Mouse (Mus musculus): Measurements from ENCODE around the gene Tmbim1.
"Not testable (repeated sequence)": the region's sequence is repeated elsewhere in the genome, so short reads cannot be mapped to it uniquely, and the experiment has no call there.

Gene Tmbim1

DNA sequence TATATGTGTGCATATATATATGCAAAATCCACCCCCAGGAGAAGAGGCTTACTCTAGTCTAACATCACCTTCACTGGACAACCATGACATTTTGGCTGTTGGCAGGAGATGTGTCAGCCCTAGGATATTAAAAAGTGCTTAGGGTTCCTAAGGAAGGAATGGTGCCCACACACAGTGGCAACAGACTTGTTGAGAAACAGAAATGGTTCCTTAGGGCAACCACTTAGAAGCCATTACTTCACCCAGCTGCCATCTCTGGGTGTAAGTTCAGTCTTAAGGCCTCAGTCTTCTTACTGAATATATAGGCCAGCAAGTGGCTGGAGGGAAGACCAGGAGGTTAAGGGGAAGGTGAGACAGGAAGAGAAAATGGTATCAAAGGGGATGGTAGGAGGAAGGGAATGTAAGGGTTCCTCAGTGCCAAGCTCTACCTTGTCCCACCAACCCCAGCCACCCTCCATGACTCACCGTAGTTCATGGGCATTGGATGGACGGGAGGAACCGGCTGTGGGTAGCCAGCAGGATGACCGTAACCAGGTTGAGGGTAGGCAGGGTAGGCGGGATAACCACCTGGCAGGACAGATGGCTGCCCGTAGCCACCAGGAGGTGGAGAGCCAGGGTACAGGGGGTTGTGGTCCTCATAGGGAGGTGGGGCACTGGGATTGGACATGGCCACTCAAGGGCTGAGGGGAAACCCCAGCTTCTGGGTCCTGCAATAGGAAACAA lies 10.5 kb downstream of the Tmbim1 start:
- DNase-seq (ENCODE audit: low spot score): no peak

GRCm38 (mm10) chr1:74294090-74294643 lies 11.3 kb downstream of the Tmbim1 start:
- DNase-seq (ENCODE audit: low spot score): no peak

GRCm38 (mm10) chr1:74293306-74293960 lies 12.0 kb downstream of the Tmbim1 start:
- no peak for DNase-seq (ENCODE audit: low spot score)

DNA sequence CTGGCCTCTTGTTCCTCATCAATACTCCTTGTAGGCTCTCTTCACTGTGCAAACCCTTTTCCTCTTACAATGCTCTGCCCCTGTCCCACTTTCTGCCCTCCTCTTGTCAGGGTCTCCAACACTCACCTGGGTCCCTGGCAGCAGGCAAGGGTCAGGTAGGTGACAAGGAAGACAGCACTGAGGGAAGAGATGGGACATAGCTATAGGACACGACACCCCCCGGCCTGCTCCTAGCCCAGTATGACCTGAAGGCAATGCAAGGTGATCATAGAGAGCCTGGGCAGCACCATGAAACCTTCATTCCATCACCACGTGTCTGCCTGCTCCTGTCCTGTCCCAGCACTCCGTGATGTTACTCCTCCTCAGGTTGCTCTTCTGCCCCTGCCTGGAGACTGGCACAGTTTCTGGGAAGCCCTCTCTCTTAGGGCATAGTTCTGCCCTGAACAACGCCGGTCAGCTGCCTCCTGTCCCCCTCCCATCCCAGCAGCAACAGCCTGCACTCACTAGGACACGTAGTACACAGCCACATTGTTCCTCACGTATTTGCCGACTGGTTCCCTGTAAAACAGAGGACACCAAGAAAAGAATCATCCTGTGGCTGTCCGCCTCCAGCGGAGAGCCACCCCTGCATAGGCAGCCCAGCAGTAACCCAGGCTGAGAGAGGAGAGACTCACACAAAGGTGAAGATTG lies 12.9 kb downstream of the Tmbim1 start:
- DNase-seq (ENCODE audit: low spot score): no peak

DNA sequence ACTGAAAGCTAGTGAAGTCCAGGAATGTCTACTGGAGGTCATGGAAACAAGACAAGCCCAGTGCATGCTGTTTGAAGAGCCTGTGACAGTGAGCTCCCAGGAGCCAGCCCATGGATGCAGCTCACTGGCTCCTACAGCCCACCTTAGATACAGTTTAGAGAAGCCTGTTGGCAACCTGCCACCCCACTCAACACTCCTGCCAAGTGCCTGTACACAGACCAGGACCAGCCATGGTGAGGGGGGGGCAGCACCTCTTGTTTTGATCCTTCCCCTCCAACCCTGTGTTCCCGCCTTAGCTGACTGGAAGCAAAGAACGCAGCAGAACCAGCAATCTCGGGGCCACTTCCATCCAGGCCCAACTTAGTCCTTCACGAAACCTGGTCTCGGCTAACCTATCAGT lies 15.3 kb downstream of the Tmbim1 start:
- peak; percentile 63 for DNase-seq (ENCODE audit: low spot score)

GRCm38 (mm10) chr1:74289740-74290139 lies 15.7 kb downstream of the Tmbim1 start:
- DNase-seq (ENCODE audit: low spot score): no peak

GRCm38 (mm10) chr1:74289248-74289647 lies 16.2 kb downstream of the Tmbim1 start:
- DNase-seq (ENCODE audit: low spot score): no peak

GRCm38 (mm10) chr1:74288327-74288726 lies 17.1 kb downstream of the Tmbim1 start:
- DNase-seq (ENCODE audit: low spot score): no peak

GRCm38 (mm10) chr1:74286869-74287607 lies 18.4 kb downstream of the Tmbim1 start:
- not testable (repeated sequence) for DNase-seq (ENCODE audit: low spot score)

DNA sequence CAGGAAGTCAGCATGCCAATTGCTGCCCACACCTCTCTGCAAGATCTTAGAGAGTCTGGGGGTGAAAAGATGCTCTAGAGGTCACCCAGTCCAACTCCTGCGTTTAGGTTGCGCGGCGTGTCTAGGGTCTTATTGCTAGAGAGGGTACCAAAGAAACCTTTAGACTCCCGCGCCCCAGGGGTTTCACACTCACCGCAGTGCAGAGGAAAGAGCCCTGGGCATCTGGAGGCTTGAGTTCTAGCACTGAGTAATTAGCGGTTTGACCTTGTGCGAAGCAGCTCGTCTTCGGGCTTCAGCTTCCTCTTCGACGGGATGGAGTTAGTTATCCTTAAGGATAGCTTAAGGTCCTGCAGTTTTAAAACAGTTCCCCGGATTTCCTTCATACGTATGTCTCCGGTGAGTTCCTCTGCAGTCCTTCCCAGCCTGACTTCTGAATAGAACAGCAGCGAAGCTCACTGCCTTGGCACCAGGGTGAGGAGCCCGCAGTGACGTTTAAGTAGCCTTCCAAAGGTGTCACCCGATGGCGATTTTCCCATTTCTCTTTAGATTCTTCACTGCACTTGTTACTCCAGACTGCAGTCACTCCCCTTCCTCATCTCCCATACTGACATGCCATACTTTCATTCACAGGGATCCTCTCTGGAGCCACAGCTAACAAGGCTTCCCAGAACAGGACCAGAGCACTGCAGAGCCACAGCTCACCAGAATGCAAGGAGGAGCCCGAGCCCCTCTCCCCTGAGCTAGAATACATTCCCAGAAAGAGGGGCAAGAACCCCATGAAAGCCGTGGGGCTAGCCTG lies 20.0 kb downstream of the Tmbim1 start:
- no peak for DNase-seq (ENCODE audit: low spot score)

DNA sequence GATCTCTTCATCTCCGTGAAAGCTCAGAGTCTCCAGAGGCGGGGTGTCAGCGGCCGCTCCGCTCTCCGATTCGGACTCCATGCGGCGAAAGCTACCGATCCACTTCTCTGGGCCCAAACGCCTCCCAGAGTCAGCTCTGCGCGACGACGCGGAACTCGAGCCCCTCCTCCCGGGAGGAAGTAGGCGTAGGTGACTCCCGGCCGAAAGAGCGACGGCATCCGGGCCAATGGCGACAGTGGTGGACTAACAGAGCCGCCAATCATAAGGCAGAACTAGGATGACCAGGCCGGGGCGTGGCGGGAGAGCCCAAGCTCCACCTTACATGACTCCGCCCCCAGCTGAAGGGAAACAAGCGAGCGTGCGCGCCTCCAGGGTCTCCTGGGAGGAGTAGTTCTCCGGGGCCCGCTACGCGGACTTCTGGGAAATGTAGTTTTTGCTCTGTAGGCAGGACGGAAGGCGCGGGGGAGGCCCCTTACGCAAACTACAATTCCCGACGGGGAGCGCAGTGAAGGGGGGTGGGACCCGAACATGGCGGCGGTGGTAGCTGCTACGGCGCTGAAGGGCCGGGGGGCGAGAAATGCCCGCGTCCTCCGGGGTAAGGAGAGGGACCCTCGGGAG lies 20.8 kb downstream of the Tmbim1 start, which contains the start of the genes Aamp and Pnkd:
TSS of gene Aamp (minus strand) at position 196 of the 618 bp plus-strand sequence.
TSS of gene Pnkd (plus strand) at position 388 of the 618 bp plus-strand sequence.
- DNase-seq (ENCODE audit: low spot score): peak; percentile 99

DNA sequence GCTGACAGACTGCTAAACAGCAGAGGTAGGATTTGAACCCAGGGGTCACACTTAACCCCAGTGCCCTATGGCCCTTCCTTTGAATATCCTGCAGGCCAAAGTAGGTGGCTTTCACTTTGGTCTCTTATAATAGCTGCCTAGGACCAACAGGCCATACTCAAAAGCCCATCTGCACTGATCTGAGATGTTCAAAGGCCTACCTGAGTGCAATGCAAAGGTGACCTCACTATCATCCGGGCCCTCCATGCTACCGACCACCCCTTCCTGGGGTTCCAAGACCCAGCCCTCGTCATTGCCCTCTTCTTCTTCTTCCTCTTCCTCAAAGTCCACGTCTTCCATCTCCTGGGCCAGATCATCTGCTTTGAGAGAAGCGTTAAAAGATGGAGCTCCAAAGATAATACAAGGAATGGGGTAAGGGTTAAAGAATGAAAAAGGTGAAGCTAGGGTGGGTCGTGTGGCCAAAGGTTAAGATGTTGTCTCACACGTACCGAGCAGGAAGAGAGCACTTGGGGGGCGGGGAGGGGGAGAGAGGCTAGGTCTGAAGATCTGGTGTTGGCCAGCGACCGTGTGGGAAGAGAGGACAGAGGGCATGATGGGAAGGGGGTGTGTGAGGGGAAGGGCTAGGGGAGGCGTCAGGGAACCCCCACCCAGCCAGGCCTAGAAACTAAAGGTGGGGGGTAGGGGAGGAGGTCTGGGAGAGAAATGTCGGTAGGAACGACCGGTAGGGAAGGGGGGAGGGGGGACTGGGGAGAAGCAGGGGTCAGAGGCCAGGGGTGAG lies 21.5 kb downstream of the Tmbim1 start:
- peak; percentile 79 for DNase-seq (ENCODE audit: low spot score)

DNA sequence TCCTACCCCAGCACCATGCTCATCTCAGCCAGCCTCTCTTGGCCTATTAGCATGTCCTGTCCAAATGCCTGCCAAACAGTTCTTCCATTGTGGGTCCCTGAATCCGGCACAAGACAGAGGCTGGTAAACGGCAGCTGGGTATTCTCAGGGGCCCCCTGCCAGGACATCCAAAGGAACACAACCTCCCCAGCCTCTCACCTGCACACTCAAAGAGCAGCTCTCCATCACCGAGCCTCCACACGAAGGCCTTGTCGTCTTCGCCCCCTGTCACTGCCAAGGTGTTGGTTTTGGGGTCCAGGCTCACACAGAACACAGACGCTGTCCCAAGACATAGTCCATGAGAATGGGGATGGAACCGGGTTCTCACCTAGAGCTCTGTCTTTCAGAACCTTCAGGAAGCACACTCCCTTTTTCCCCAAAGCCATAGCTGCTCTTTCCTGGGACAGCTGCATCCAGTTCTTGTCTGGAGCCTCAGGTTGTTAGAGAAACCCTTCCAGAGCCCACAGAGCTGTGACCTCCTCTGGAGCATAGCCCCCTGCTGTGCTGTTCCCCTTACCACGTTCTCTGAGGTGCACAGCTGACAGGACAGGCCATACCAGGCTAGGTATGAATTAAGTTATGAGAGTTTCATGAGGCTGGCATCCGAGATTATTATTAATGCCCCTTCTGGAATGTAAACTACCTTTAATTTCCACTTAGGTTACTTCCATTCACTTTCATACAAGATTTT lies 22.4 kb downstream of the Tmbim1 start:
- no peak for DNase-seq (ENCODE audit: low spot score)

DNA sequence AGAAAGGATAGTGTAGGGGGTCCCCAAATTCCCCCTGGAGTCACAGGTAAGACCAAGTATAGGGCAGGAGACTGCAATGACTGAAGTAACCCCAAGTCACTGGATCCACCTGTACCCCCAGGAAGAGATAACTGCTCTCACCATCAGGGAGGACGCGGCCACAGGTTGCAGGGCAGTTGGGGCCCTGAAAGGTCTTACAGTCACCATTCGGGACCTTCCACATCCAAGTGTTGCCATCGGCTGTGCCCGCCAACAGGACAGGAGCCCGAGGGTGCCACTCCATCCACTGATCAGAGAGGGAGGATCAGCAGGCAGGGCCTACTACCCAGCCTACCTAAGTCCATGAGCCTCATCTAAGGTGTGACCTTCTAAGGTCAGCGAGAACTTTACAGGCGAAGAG lies 23.5 kb downstream of the Tmbim1 start:
- DNase-seq (ENCODE audit: low spot score): no peak

DNA sequence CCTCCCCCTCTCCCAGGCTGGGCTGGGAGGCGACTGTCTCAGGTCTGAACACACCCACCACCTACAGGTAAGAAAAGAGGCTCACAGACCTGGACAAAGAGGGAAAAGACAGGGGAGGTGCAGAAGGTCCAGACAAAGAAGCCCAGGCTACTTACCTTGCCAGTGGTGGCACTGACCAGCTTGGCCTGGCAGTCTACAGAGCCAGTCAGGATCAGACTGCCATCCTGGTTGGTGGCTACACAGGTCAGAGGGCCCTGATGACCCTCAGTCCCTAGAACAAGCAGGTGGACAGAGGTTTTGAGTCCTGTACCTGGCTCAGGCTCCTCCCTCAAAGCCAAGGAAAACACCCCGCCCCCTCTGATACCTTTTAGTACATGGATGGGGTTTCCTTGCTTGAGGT lies 24.1 kb downstream of the Tmbim1 start:
- DNase-seq (ENCODE audit: low spot score): no peak

DNA sequence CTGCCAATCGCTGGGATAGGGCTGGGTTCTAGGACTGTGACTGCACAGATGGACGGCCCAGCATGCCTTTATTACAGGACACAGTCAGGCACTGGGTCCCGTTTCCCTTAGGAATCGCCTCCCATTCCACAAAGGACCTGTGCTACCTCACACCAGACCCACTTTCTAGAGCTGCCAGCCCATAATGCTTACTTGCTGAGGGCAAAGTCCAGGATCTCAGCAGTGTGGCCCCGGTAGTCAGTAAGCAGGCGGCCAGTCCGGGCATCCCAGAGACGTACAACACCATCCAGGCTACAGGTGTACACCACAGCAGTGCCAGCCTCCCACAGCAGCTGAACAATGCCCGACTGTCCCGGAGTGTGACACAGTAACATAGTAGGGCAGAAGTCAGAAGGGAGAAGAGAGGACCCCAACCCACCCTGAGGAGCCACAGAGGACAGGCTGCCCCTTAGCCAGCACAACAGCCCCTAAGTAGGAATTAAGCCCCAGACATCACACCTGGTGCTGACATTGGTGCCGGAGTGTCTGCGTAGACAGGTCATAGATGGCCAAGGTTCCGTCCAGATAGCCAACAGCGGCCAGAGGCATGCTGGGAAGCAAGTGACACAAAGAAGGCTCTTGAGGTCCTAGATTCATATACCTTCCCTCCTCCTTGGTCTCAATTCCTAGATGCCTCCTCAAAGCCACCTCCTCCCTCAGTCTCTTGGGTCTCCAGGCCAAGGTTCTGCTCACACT lies 24.7 kb downstream of the Tmbim1 start:
- no peak for DNase-seq (ENCODE audit: low spot score)

- DNase-seq (ENCODE audit: low spot score): no peak
Measured at GRCm38 (mm10) chr1:74278988-74279387, 26.4 kb downstream of the Tmbim1 start.

- DNase-seq (ENCODE audit: low spot score): no peak
Measured at GRCm38 (mm10) chr1:74278538-74278937, 26.9 kb downstream of the Tmbim1 start, which contains the start of gene Gpbar1. Gpbar1 (plus strand) TSS chr1:74278550.
